Mouse (Mus musculus): ENCODE data around the gene Slc22a21.

GRCm38 (mm10) chr11:53981396-53981795 is 1.3 kb upstream of the Slc22a21 start:
- TF ChIP-seq CTCF (IDR thresholded peaks at IDR 0.05; ENCODE audit: low read depth) (no peak), EP300 (IDR thresholded peaks at IDR 0.05; ENCODE audit: low read depth) (no peak)
